In genomic region chr5:135007802-135008571, GRCm38 (mm10) we compare ENCODE assay signal across 8 mouse cellular contexts. TPM values are rescaled to one million over a fixed set of nuclear protein-coding genes. Genes with fewer than 3 reads are reported as not detected.
DNase-seq lines count a peak whose midpoint lies in the region; ATAC-seq and TF ChIP-seq lines count a peak whose summit lies in the region.

No protein-coding gene starts in this region.

- peaks cover 18% of the 10 kb centered on the region for H3K36me3 ChIP-seq in megakaryocyte, embryonic 14.5 days (replicated peaks; ENCODE audit: low read length)
- H3K36me3 ChIP-seq in hindbrain, embryonic 11.5 days (ENCODE audit: control insufficient read depth, insufficient read depth, low read length): no peaks in the 10 kb centered on the region
- no peaks in the 10 kb centered on the region for H3K36me3 ChIP-seq in liver, embryonic 14.5 days (replicated peaks; ENCODE audit: control insufficient read depth, insufficient read depth, low read depth)
- H3K36me3 ChIP-seq in neural tube, embryonic 15.5 days: no peaks in the 10 kb centered on the region

- no peak for ATAC-seq in megakaryocyte, adult 5-6 weeks (ENCODE audit: poor library complexity, severe bottlenecking)
- no peak for ATAC-seq in hindbrain, embryonic 11.5 days (ENCODE audit: low FRiP score)
- no peak for ATAC-seq in liver, embryonic 14.5 days (ENCODE audit: insufficient read depth)
- no peak for ATAC-seq in neural tube, embryonic 15.5 days (ENCODE audit: low FRiP score)
- no peak for ATAC-seq in megakaryocyte progenitor cell, adult 5-6 weeks (replicated peaks; ENCODE audit: poor library complexity)

- 37% methylated on average over 16 of the region's 16 CpGs for WGBS in hindbrain, embryonic 11.5 days
- 32% methylated on average over 16 of the region's 16 CpGs for WGBS in liver, embryonic 14.5 days (ENCODE audit: insufficient replicate concordance)
- 34% methylated on average over 16 of the region's 16 CpGs for WGBS in neural tube, embryonic 15.5 days

- peak overlapping the region; percentile 94 for H3K4me3 ChIP-seq in megakaryocyte, embryonic 14.5 days (replicated peaks)
- H3K4me3 ChIP-seq in hindbrain, embryonic 11.5 days (ENCODE audit: low read depth, low read length): peak overlapping the region; percentile 56
- peak overlapping the region; percentile 65 for H3K4me3 ChIP-seq in liver, embryonic 14.5 days (ENCODE audit: insufficient read depth in 1 of 2, low read depth in 2 of 2, low read length in 2 of 2)
- peak overlapping the region; percentile 64 for H3K4me3 ChIP-seq in neural tube, embryonic 15.5 days (replicated peaks)

- peak overlapping the region; percentile 67 for H3K4me2 ChIP-seq in hindbrain, embryonic 11.5 days (replicated peaks; ENCODE audit: low read depth, low read length)
- peak overlapping the region; percentile 96 for H3K4me2 ChIP-seq in liver, embryonic 14.5 days (ENCODE audit: low read depth)
- H3K4me2 ChIP-seq in neural tube, embryonic 15.5 days: peak overlapping the region; percentile 84

- peak overlapping the region; percentile 77 for H3K9ac ChIP-seq in hindbrain, embryonic 11.5 days (ENCODE audit: low read depth, low read length)
- H3K9ac ChIP-seq in liver, embryonic 14.5 days (replicated peaks): peak overlapping the region; percentile 82
- H3K9ac ChIP-seq in neural tube, embryonic 15.5 days (replicated peaks): peak overlapping the region; percentile 57

- H3K27me3 ChIP-seq in megakaryocyte, embryonic 14.5 days (replicated peaks): peaks cover 12% of the 10 kb centered on the region
- H3K27me3 ChIP-seq in hindbrain, embryonic 11.5 days (ENCODE audit: control insufficient read depth, insufficient read depth, low read length): no peaks in the 10 kb centered on the region
- no peaks in the 10 kb centered on the region for H3K27me3 ChIP-seq in liver, embryonic 14.5 days (ENCODE audit: control insufficient read depth, insufficient read depth, low read length)
- H3K27me3 ChIP-seq in neural tube, embryonic 15.5 days (replicated peaks): no peaks in the 10 kb centered on the region

- H3K9me3 ChIP-seq in megakaryocyte, embryonic 14.5 days: no peaks in the 10 kb centered on the region
- H3K9me3 ChIP-seq in hindbrain, embryonic 11.5 days (ENCODE audit: control insufficient read depth, low read length): no peaks in the 10 kb centered on the region
- H3K9me3 ChIP-seq in liver, embryonic 14.5 days (ENCODE audit: control insufficient read depth, low read length): no peaks in the 10 kb centered on the region
- no peaks in the 10 kb centered on the region for H3K9me3 ChIP-seq in neural tube, embryonic 15.5 days (replicated peaks)

- H3K27ac ChIP-seq in hindbrain, embryonic 11.5 days (ENCODE audit: low read depth, low read length): peak overlapping the region; percentile 82
- peak overlapping the region; percentile 84 for H3K27ac ChIP-seq in liver, embryonic 14.5 days
- peak overlapping the region; percentile 98 for H3K27ac ChIP-seq in neural tube, embryonic 15.5 days (replicated peaks)

- DNase-seq in cerebellum, adult 9-11 months: peak; percentile 69
- DNase-seq in hindbrain, embryonic 11.5 days (ENCODE audit: low spot score): no peak
- DNase-seq in liver, embryonic 14.5 days (ENCODE audit: low read depth in 3 of 3, low spot score in 3 of 3): no peak
- DNase-seq in urinary bladder, postnatal 14 days (ENCODE audit: low spot score): no peak

- H3K4me1 ChIP-seq in megakaryocyte, embryonic 14.5 days: peaks cover 42% of the 10 kb centered on the region
- H3K4me1 ChIP-seq in hindbrain, embryonic 11.5 days (replicated peaks; ENCODE audit: control insufficient read depth, insufficient read depth, low read length): peaks cover 6% of the 10 kb centered on the region; the same call in 1 of the 2 replicates
- peaks cover 8 to 15% of the 10 kb centered on the region in 2 experiments for H3K4me1 ChIP-seq in liver, embryonic 14.5 days (replicated peaks; ENCODE audit: control insufficient read depth in 2 of 2, insufficient read depth in 2 of 2, low read length in 1 of 2)
- peaks cover 38% of the 10 kb centered on the region for H3K4me1 ChIP-seq in neural tube, embryonic 15.5 days

- TF ChIP-seq EP300 in liver, embryonic 14.5 days (IDR thresholded peaks at IDR 0.05; ENCODE audit: low read depth): no peak

- peak; percentile 48 for TF ChIP-seq CTCF in liver, embryonic 14.5 days (IDR thresholded peaks at IDR 0.05; ENCODE audit: low read depth)

RNA-seq across cellular contexts. Expression of gene Abhd11, which starts 1.0 kb away (rescaled TPM):
- 23.7 and 34.3 TPM in 2 replicates for polyA plus RNA-seq in megakaryocyte, embryonic 14.5 days (2012; ENCODE audit: insufficient read depth, low replicate concordance)
- 52.5 and 55.0 TPM in 2 replicates for total RNA-seq in megakaryocyte, adult 5-6 weeks (2015)
- 22.9 and 32.7 TPM in 2 replicates for total RNA-seq in megakaryocyte, adult 5-6 weeks (2017)
- 45.1 and 48.3 TPM in 2 replicates for polyA plus RNA-seq in hindbrain, embryonic 11.5 days (2014; fragmentation: Nextera tagmentation; extraction: Ambion mirVana)
- 27.0 and 27.9 TPM in 2 replicates for polyA plus RNA-seq in liver, embryonic 14.5 days (2012; rRNA removed)
- 23.1 and 25.1 TPM in 2 replicates for polyA plus RNA-seq in liver, embryonic 14.5 days (2014; fragmentation: Nextera tagmentation; extraction: Ambion mirVana)
- 73.0 and 77.0 TPM in 2 replicates for polyA plus RNA-seq in neural tube, embryonic 15.5 days (2015; fragmentation: Nextera tagmentation; extraction: Ambion mirVana)
- total RNA-seq in megakaryocyte progenitor cell, adult 5-6 weeks (2015): 133 and 142 TPM in 2 replicates
- 59.3 and 65.3 TPM in 2 replicates for total RNA-seq in megakaryocyte progenitor cell, adult 5-6 weeks (2017)

RNA-seq across cellular contexts. Expression of gene Stx1a, which starts 15.3 kb away (rescaled TPM):
- 1.1 and 1.6 TPM in 2 replicates for polyA plus RNA-seq in megakaryocyte, embryonic 14.5 days (2012; ENCODE audit: insufficient read depth, low replicate concordance)
- total RNA-seq in megakaryocyte, adult 5-6 weeks (2015): 0.09 TPM in 1 of 2 replicates, not detected in the other
- total RNA-seq in megakaryocyte, adult 5-6 weeks (2017): not detected in 2 replicates
- 21.8 and 24.0 TPM in 2 replicates for polyA plus RNA-seq in hindbrain, embryonic 11.5 days (2014; fragmentation: Nextera tagmentation; extraction: Ambion mirVana)
- polyA plus RNA-seq in liver, embryonic 14.5 days (2012; rRNA removed): 2.0 and 2.3 TPM in 2 replicates
- 0.72 and 0.73 TPM in 2 replicates for polyA plus RNA-seq in liver, embryonic 14.5 days (2014; fragmentation: Nextera tagmentation; extraction: Ambion mirVana)
- polyA plus RNA-seq in neural tube, embryonic 15.5 days (2015; fragmentation: Nextera tagmentation; extraction: Ambion mirVana): 118 and 141 TPM in 2 replicates
- 0.39 and 1.2 TPM in 2 replicates for total RNA-seq in megakaryocyte progenitor cell, adult 5-6 weeks (2015)
- 0.04 and 0.44 TPM in 2 replicates for total RNA-seq in megakaryocyte progenitor cell, adult 5-6 weeks (2017)

RNA-seq across cellular contexts. Expression of gene Cldn3, which starts 22.0 kb away (rescaled TPM):
- polyA plus RNA-seq in megakaryocyte, embryonic 14.5 days (2012; ENCODE audit: insufficient read depth, low replicate concordance): 0.64 and 3.8 TPM in 2 replicates
- not detected in 2 replicates for total RNA-seq in megakaryocyte, adult 5-6 weeks (2015)
- total RNA-seq in megakaryocyte, adult 5-6 weeks (2017): not detected in 2 replicates
- 3.5 and 5.3 TPM in 2 replicates for polyA plus RNA-seq in hindbrain, embryonic 11.5 days (2014; fragmentation: Nextera tagmentation; extraction: Ambion mirVana)
- polyA plus RNA-seq in liver, embryonic 14.5 days (2012; rRNA removed): 0.47 and 0.73 TPM in 2 replicates
- polyA plus RNA-seq in liver, embryonic 14.5 days (2014; fragmentation: Nextera tagmentation; extraction: Ambion mirVana): 0.43 and 0.47 TPM in 2 replicates
- 0.96 and 16.8 TPM in 2 replicates for polyA plus RNA-seq in neural tube, embryonic 15.5 days (2015; fragmentation: Nextera tagmentation; extraction: Ambion mirVana)
- total RNA-seq in megakaryocyte progenitor cell, adult 5-6 weeks (2015): not detected in 2 replicates
- not detected in 2 replicates for total RNA-seq in megakaryocyte progenitor cell, adult 5-6 weeks (2017)

RNA-seq across cellular contexts. Expression of gene Dnajc30, which starts 56.0 kb away (rescaled TPM):
- 42.1 and 116 TPM in 2 replicates for polyA plus RNA-seq in megakaryocyte, embryonic 14.5 days (2012; ENCODE audit: insufficient read depth, low replicate concordance)
- total RNA-seq in megakaryocyte, adult 5-6 weeks (2015): 15.5 and 16.3 TPM in 2 replicates
- 3.5 and 10.0 TPM in 2 replicates for total RNA-seq in megakaryocyte, adult 5-6 weeks (2017)
- polyA plus RNA-seq in hindbrain, embryonic 11.5 days (2014; fragmentation: Nextera tagmentation; extraction: Ambion mirVana): 26.2 and 29.2 TPM in 2 replicates
- polyA plus RNA-seq in liver, embryonic 14.5 days (2012; rRNA removed): 9.5 and 12.1 TPM in 2 replicates
- 13.3 and 14.2 TPM in 2 replicates for polyA plus RNA-seq in liver, embryonic 14.5 days (2014; fragmentation: Nextera tagmentation; extraction: Ambion mirVana)
- polyA plus RNA-seq in neural tube, embryonic 15.5 days (2015; fragmentation: Nextera tagmentation; extraction: Ambion mirVana): 40.6 and 44.5 TPM in 2 replicates
- 18.0 and 18.6 TPM in 2 replicates for total RNA-seq in megakaryocyte progenitor cell, adult 5-6 weeks (2015)
- total RNA-seq in megakaryocyte progenitor cell, adult 5-6 weeks (2017): 7.4 and 8.9 TPM in 2 replicates

RNA-seq across cellular contexts. Expression of gene Bud23, which starts 56.8 kb away (rescaled TPM):
- 67.0 and 146 TPM in 2 replicates for polyA plus RNA-seq in megakaryocyte, embryonic 14.5 days (2012; ENCODE audit: insufficient read depth, low replicate concordance)
- 29.4 and 34.2 TPM in 2 replicates for total RNA-seq in megakaryocyte, adult 5-6 weeks (2015)
- total RNA-seq in megakaryocyte, adult 5-6 weeks (2017): 24.2 and 27.6 TPM in 2 replicates
- polyA plus RNA-seq in hindbrain, embryonic 11.5 days (2014; fragmentation: Nextera tagmentation; extraction: Ambion mirVana): 113 and 118 TPM in 2 replicates
- 36.7 and 43.3 TPM in 2 replicates for polyA plus RNA-seq in liver, embryonic 14.5 days (2012; rRNA removed)
- polyA plus RNA-seq in liver, embryonic 14.5 days (2014; fragmentation: Nextera tagmentation; extraction: Ambion mirVana): 46.0 and 50.1 TPM in 2 replicates
- polyA plus RNA-seq in neural tube, embryonic 15.5 days (2015; fragmentation: Nextera tagmentation; extraction: Ambion mirVana): 75.0 and 87.9 TPM in 2 replicates
- total RNA-seq in megakaryocyte progenitor cell, adult 5-6 weeks (2015): 60.7 and 61.7 TPM in 2 replicates
- total RNA-seq in megakaryocyte progenitor cell, adult 5-6 weeks (2017): 55.7 and 78.6 TPM in 2 replicates
